Mouse (Mus musculus) embryonic fibroblast, embryonic 13.5 days (primary cell): ENCODE measurements at regions not wholly inside any gene's neighbourhood (a gene's known extent, or its start where the extent isn't known, plus 50 kb on each side); places are given as distances from the start of the nearest gene placed in this dataset.

Experiments
- H3K27ac ChIP-seq: 2 replicates; pipeline ENCODE4 v1.5.1; 2012; ENCODE audit warnings: low read length, control low read depth, inconsistent platforms; ENCODE audit not compliant: insufficient read depth
- H3K4me1 ChIP-seq: 2 replicates; pipeline ENCODE4 v1.6.1; 2011; ENCODE audit warnings: low read length; ENCODE audit not compliant: control insufficient read depth, insufficient read depth
- H3K4me3 ChIP-seq: 2 replicates; pipeline ENCODE4 v1.5.1; 2011; ENCODE audit warnings: mild to moderate bottlenecking, control low read depth, low read length; ENCODE audit not compliant: insufficient read depth
- CTCF ChIP-seq: IDR thresholded peaks from 2 replicates; pipeline ENCODE4 v1.5.1; 2011; ENCODE audit warnings: mild to moderate bottlenecking, control low read depth, low read length, moderate library complexity, borderline replicate concordance; ENCODE audit not compliant: insufficient read depth
- POLR2A ChIP-seq: IDR thresholded peaks from 2 replicates; pipeline ENCODE4 v1.6.1; 2011; ENCODE audit warnings: low read depth, mild to moderate bottlenecking, control low read depth, low read length, moderate library complexity

DNA sequence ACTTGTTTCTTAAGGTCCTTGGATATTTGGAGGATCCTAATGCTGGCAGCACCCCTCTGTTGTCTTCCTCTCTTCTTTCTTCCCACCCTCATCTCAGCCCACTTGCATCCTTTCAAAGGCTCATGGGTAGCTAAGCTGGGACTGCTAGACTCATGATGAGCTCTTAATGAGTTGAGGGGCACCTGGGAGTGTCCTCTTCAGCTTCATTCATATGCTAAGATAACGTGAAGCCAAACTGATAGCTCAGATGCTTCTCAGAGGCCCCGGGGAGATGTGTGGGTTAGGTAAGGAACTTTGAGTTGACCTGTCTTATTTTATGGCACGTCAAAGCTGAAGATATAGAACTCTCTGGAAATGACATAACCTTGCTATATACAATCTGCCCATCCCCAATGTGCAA is 139.3 kb downstream of the Dact1 start:
- Histone ChIP-seq H3K4me1 (no peaks in the 10 kb centered on the region), H3K27ac (no peak overlapping the region), H3K4me3 (no peak overlapping the region)
- TF ChIP-seq CTCF: no peak
- TF ChIP-seq POLR2A: no peak

GRCm38 (mm10) chr12:71450128-71450527 is 140.4 kb downstream of the Dact1 start:
- TF ChIP-seq CTCF (no peak), POLR2A (no peak)
- H3K4me3 ChIP-seq: no peak overlapping the region
- H3K4me1 ChIP-seq: no peaks in the 10 kb centered on the region
- no peak overlapping the region for H3K27ac ChIP-seq

- no peak overlapping the region for H3K27ac ChIP-seq
- TF ChIP-seq CTCF (no peak), POLR2A (no peak)
- H3K4me3 ChIP-seq: no peak overlapping the region
- no peaks in the 10 kb centered on the region for H3K4me1 ChIP-seq
Observed at GRCm38 (mm10) chr12:71450680-71451463, 141.2 kb downstream of the Dact1 start.

- TF ChIP-seq POLR2A: no peak
- no peak for TF ChIP-seq CTCF
- Histone ChIP-seq H3K4me1 (peaks cover 2% of the 10 kb centered on the region; the same call in 1 of the 2 replicates), H3K4me3 (no peak overlapping the region), H3K27ac (no peak overlapping the region)
Observed at GRCm38 (mm10) chr12:71456900-71457299, 147.2 kb downstream of the Dact1 start.

- Histone ChIP-seq H3K27ac (no peak overlapping the region), H3K4me1 (peaks cover 2% of the 10 kb centered on the region; the same call in 1 of the 2 replicates), H3K4me3 (no peak overlapping the region)
- TF ChIP-seq CTCF (no peak), POLR2A (no peak)
Observed at GRCm38 (mm10) chr12:71458559-71459176, 149.0 kb downstream of the Dact1 start.

GRCm38 (mm10) chr12:71460643-71461042 is 151.0 kb downstream of the Dact1 start:
- TF ChIP-seq CTCF (no peak), POLR2A (no peak)
- H3K4me3 ChIP-seq: no peak overlapping the region
- no peak overlapping the region for H3K27ac ChIP-seq
- peaks cover 2% of the 10 kb centered on the region; the same call in 1 of the 2 replicates for H3K4me1 ChIP-seq

DNA sequence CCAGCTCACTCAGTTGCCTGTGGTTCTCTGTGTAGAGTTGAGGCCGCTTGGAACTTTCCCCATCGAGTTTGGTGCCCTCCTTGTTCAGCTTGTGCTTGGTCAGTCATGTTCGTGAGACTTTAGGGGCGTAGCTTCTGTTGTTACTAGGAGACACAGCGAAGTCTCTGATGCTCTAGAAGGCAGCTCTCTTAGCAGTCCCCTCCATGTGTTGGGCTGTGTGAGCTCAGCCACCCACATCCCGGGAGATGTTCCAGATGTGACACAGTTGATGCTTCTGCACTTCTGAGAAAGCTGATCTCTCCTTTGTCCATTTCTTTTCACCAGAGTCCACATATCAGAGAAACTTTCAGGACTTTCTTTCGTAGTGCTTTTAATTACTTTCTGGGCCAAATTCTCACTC is 158.1 kb downstream of the Dact1 start:
- peaks cover 10% of the 10 kb centered on the region for H3K4me1 ChIP-seq
- TF ChIP-seq CTCF (no peak), POLR2A (no peak)

DNA sequence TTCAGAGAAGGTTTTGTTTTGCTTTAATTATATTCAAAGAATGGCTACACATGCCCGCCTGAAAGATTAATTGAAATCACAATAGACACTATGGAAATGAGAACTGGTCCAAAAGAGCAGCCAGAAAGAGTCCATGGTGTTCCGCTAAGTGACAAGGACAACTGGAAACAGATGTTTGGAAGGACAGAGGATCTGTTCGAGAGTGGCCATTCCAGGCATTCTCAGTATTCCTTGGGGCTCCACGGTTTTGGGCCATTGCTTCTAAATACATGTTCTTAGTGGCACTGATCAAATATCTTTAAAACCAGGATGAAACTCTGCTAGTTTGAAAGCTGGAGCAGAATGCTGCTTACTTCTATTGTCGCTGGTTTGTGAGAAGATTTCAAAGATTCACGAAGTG is 158.6 kb downstream of the Dact1 start:
- Histone ChIP-seq H3K27ac (no peak overlapping the region), H3K4me3 (no peak overlapping the region), H3K4me1 (peaks cover 10% of the 10 kb centered on the region)
- TF ChIP-seq POLR2A (no peak), CTCF (no peak)

More for the DNA sequence above, 158.1 kb downstream of the Dact1 start:
- Histone ChIP-seq H3K4me3 (no peak overlapping the region), H3K27ac (no peak overlapping the region)

GRCm38 (mm10) chr12:71470983-71471715 is 161.5 kb downstream of the Dact1 start:
- TF ChIP-seq POLR2A: no peak
- peaks cover 10% of the 10 kb centered on the region for H3K4me1 ChIP-seq
- H3K27ac ChIP-seq: peak overlapping the region; percentile 45
- no peak overlapping the region for H3K4me3 ChIP-seq
